Mouse (Mus musculus) Patski (cell line): ENCODE results near the gene Uvrag. TPM values are rescaled to one million over a fixed set of nuclear protein-coding genes. Genes with fewer than 3 reads are reported as not detected.
A peak's percentile ranks its signal among the peaks of the same experiment; 100 is the strongest.

Source experiments
- ATAC-seq: fragments of 100-300 bp; one replicate; pipeline ENCODE4 v1.8.0; 2021
- CTCF ChIA-PET: fragments of 350-600 bp; sonication (Branson Sonifier 250); formaldehyde crosslinking; loops from one replicate; lab custom pipeline; 2022; ENCODE audit warnings: inconsistent platforms; lab: Charles Lee
- POLR2A ChIA-PET: fragments of 350-600 bp; sonication (Branson Sonifier 250); formaldehyde crosslinking; loops from one replicate; lab custom pipeline; 2022; ENCODE audit warnings: antibody characterized with exemption, inconsistent platforms; lab: Charles Lee
- DNase-seq: peaks from one replicate; pipeline ENCODE4 v3.0.0-alpha.2; 2011; ENCODE audit warnings: low read depth, low spot score
- H3K27me3 ChIP-seq: fragments of 371-371 bp; one replicate; pipeline ENCODE4 v1.5.1; 2021
- CTCF ChIP-seq: fragments of 100-300 bp; IDR thresholded peaks from one replicate; pipeline ENCODE4 v1.5.1; 2021
- in situ Hi-C: fragments of 300-500 bp; cut with MboI; formaldehyde crosslinking; loops from 3 replicates; pipeline ENCODE4 v1.11.1; 2018; ENCODE audit warnings: low pct_unique_long_range_greater_than_20kb, mixed read lengths
- polyA plus RNA-seq: library from polyadenylated mRNA; unstranded; gene quantifications from one replicate; pipeline ENCODE4 v1.2.3, GENCODE M21; 2021

The Uvrag gene
- polyA plus RNA-seq, 1 experiment from 2014 or later: 29.6 TPM

DNA sequence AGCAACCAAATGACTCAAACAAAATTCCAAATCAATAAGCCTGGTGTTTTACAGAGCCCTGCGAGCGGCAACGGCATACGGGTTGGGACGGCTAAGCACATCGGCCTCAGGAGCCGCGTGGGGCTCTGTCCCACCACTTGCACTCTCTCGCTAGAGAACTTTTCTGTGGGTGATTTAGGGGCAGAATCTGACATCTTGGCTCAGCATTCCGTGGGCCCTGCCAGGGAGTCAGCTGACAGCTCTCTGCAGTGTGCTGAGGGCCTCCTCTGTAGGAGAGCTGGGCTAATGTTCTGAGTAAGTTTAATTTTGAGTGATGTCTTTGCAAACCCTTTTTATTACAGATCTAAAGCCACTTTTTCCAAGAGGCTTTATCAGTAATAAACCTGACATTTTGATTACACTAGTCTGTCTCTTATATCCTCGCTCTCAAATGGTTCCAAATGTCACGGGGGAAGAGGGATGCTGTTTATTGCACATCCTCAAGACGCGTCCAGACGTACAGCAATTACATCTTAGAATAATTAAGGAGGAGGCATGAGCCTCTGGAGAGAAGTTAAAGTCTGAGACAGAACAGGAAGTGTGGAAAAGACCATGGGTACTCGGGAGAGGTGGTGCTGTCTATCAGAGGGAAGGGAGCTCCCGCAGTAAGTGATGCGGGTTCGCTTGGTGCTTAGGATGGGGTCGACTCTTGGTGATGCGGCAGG, 236.1 kb downstream of the Uvrag start:
- CTCF ChIA-PET: interaction anchor here (1.4 kb wide), 1 partner anchor 12 kb away, joined by 3 read pairs; no protein-coding TSS in a partner anchor
- no peak for DNase-seq
- in situ Hi-C loops: no loop called here
- no peaks in the 10 kb centered on the region for H3K27me3 ChIP-seq
- POLR2A ChIA-PET: no interaction called here
- no peak for TF ChIP-seq CTCF
- no peak for ATAC-seq

DNA sequence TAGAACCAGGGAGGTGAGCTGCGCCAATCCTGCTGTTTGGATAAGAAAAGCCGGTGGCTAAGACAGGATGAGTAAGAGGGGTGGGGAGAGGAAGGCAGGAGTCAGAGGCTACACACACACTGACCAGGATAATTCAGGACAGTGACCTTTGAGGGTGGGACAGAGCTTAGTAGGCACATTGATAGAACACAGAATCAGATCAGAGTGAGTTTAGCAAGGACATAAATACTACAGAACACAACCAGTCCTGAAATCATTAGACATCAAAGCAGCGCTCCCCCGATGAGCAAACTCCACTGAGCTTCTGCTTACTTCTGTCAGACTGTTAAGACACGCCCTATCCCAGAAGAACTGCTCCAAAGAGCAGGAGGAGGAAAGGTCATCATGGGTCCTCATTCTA, 237.1 kb downstream of the Uvrag start:
- no peak for DNase-seq
- no peak for TF ChIP-seq CTCF
- H3K27me3 ChIP-seq: no peaks in the 10 kb centered on the region
- in situ Hi-C loops: no loop called here
- ChIA-PET POLR2A (no interaction called here), CTCF (interaction anchor here (1.4 kb wide), 1 partner anchor 13 kb away, joined by 3 read pairs; no protein-coding TSS in a partner anchor)
- no peak for ATAC-seq

- ChIA-PET CTCF (interaction anchor here (0.9 to 1.2 kb wide), 2 partner anchors 14 to 17 kb away, joined by 3 read pairs; no protein-coding TSS in a partner anchor), POLR2A (no interaction called here)
- in situ Hi-C loops: no loop called here
- ATAC-seq (no peak), DNase-seq (no peak)
- no peaks in the 10 kb centered on the region for H3K27me3 ChIP-seq
- peak; percentile 69 for TF ChIP-seq CTCF
These were observed 239.8 kb downstream of the Uvrag start for GRCm38 (mm10) chr7:98901120-98901519.

DNA sequence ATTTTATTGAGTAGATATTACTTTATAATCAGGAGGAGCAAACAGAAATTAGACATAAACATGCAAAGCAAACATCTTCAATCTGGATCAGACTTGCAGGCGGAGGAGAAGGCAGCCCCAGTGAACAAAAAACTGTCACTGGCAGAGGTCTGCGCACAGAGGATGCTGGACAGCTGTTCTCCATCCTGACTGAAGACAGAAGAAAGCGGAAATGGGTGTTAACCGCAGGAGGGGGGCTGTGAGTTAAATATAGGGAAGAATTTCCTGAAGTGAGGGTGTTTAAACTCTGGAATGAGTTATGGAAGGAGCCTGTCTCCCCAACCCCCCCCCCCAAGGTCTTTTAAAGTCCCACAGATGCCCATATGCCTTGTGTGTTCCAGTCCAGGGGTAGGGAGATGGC, 241.1 kb downstream of the Uvrag start:
- TF ChIP-seq CTCF: no peak
- no peaks in the 10 kb centered on the region for H3K27me3 ChIP-seq
- DNase-seq (no peak), ATAC-seq (no peak)
- CTCF ChIA-PET: no interaction called here
- in situ Hi-C loops: no loop called here
- POLR2A ChIA-PET: no interaction called here

DNA sequence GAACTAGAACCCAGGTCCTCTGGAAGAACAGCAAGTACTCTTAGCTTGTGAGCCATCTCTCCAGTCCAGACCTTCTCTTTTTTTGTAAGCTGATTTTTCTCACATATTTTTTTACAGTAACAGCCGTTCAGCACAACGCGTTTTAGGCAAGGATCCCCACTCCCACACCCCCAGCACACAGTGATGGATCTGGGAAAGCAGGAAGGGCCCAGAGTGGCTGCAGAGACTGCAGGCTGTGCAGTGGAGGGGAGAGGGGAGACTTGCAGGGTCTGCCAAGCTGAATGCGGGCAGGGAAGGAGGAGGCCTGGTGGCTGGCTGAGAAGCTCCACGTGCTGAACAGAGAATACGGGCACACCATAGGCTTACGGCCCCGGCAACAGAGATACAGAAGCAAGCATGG, 243.6 kb downstream of the Uvrag start:
- in situ Hi-C loops: no loop called here
- CTCF ChIA-PET: no interaction called here

DNA sequence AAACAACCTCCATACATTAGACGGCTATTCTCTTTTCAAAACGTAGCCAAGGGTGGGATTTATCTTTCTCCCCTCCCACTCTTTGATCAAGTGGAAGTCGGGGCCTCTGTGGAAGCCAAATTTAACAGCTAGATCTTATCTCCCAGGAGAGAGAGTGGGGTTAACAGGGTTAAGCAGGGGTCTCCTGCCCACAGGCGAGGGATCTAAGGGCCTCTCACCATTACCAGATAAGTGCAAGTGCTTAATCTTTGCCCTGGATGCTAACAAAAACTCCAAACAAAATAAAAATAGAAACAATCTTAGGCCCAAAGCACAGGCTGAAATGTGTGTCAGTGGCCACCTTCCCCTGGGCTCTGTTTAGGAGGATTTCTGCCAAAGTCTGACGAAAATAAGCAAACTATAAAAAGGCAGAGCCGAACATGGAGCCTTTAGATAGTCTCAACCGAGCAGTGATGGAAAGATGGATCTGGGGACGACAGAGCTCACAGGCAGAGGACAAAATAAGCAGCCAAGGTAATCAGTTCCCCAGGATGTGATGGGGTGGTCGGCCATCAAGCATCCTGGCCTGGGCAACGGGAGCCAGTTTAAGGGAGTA, 245.3 kb downstream of the Uvrag start:
- DNase-seq (no peak), ATAC-seq (no peak)
- no peaks in the 10 kb centered on the region for H3K27me3 ChIP-seq
- in situ Hi-C loops: no loop called here
- ChIA-PET CTCF (interaction anchor here (1.1 kb wide), 1 partner anchor 9 kb away, joined by 3 read pairs; no protein-coding TSS in a partner anchor), POLR2A (no interaction called here)
- TF ChIP-seq CTCF: no peak

More for the DNA sequence above, 243.6 kb downstream of the Uvrag start:
- no peaks in the 10 kb centered on the region for H3K27me3 ChIP-seq
- ATAC-seq (no peak), DNase-seq (no peak)
- TF ChIP-seq CTCF: no peak
- POLR2A ChIA-PET: interaction anchor here (0.6 kb wide), 1 partner anchor 14 kb away, joined by 3 read pairs; no protein-coding TSS in a partner anchor

GRCm38 (mm10) chr7:98894768-98895167, 246.2 kb downstream of the Uvrag start:
- DNase-seq (no peak), ATAC-seq (no peak)
- H3K27me3 ChIP-seq: no peaks in the 10 kb centered on the region
- in situ Hi-C loops: no loop called here
- POLR2A ChIA-PET: no interaction called here
- CTCF ChIA-PET: no interaction called here
- no peak for TF ChIP-seq CTCF

GRCm38 (mm10) chr7:98894305-98894704, 246.6 kb downstream of the Uvrag start:
- in situ Hi-C loops: no loop called here
- ChIA-PET POLR2A (no interaction called here), CTCF (no interaction called here)
- no peaks in the 10 kb centered on the region for H3K27me3 ChIP-seq
- DNase-seq (no peak), ATAC-seq (no peak)
- no peak for TF ChIP-seq CTCF

DNA sequence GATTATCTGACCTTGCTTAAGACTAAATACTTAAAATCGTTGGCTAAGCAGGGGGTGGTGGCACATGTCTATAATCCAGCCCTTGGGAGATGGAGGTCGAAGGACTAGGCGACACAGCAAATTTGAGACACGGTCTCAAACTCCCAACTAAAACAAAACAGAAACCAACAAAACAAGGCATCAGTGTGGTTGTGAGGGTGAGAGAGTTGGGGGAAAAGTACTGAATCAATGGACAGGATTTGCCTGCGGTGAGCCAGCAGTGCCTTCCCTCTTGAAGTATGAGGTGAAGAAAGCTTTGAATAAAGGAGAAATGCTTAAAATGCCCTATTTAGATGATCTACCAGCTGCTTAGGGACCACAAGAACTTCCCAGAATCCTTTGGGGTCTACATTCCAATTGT, 247.8 kb downstream of the Uvrag start:
- no peak for TF ChIP-seq CTCF
- DNase-seq (no peak), ATAC-seq (no peak)
- in situ Hi-C loops: no loop called here
- CTCF ChIA-PET: no interaction called here
- POLR2A ChIA-PET: interaction anchor here (0.6 kb wide), 1 partner anchor 30 kb away, joined by 3 read pairs; no protein-coding TSS in a partner anchor
- no peaks in the 10 kb centered on the region for H3K27me3 ChIP-seq

DNA sequence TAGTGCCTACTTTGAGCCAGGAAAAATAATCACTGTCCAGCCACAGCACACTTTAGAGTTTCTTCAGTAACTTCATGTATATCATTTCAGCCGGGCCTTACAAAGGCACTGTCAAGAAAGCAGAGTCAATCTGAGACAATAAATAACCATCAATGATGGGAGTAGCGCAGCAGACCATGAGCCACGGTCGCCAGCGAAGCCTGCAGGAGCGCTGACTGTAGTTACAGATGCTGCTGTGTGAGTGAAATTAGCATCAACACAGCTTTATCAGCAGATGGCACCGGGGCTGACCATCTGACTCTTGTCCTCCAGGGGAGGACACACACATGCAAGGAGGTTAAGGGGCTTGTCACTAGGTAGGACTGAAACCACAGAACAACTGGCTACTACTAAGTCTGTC, 251.7 kb downstream of the Uvrag start:
- DNase-seq (no peak), ATAC-seq (no peak)
- ChIA-PET POLR2A (no interaction called here), CTCF (no interaction called here)
- in situ Hi-C loops: no loop called here
- no peaks in the 10 kb centered on the region for H3K27me3 ChIP-seq
- TF ChIP-seq CTCF: no peak

DNA sequence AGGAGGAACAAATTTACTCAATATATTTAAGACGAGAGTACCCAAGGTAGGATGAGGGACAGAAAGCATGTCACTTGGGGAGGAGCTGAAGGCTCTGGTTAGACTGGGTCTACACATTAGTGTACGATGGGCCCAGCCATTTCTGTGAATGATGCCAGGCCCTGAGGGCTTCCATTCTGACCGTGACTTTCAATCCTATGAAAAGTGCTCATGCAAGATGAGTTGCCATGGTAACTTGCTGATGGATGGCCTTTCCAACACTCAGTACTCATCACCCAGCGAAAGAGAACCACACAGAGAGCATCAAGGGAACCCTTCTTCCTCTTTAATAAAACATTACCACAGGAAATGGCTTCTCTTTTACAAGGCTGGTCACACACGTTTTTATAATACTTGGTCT, 252.1 kb downstream of the Uvrag start:
- POLR2A ChIA-PET: no interaction called here

More for the DNA sequence above, 252.1 kb downstream of the Uvrag start:
- ATAC-seq (no peak), DNase-seq (no peak)
- H3K27me3 ChIP-seq: no peaks in the 10 kb centered on the region
- CTCF ChIA-PET: interaction anchor here (0.7 kb wide), 1 partner anchor 17 kb away, joined by 3 read pairs; no protein-coding TSS in a partner anchor
- in situ Hi-C loops: no loop called here
- no peak for TF ChIP-seq CTCF
